Mouse (Mus musculus) erythroblast, embryonic 14.5 days (primary cell): ENCODE measurements around the gene Vmn1r213. TPM values are rescaled to one million over a fixed set of nuclear protein-coding genes. Genes with fewer than 3 reads are reported as not detected.

Experiments
- H3K27me3 ChIP-seq: 2 replicates; pipeline ENCODE4 v1.6.1; 2012; ENCODE audit warnings: inconsistent platforms; ENCODE audit not compliant: control insufficient read depth
- H3K36me3 ChIP-seq: 2 replicates; pipeline ENCODE4 v1.6.1; 2012; ENCODE audit warnings: mild to moderate bottlenecking, inconsistent platforms; ENCODE audit not compliant: control insufficient read depth
- H3K4me1 ChIP-seq: 2 replicates; pipeline ENCODE4 v1.6.1; 2012; ENCODE audit warnings: inconsistent platforms; ENCODE audit not compliant: control insufficient read depth
- H3K4me3 ChIP-seq: replicated peaks from 2 replicates; pipeline ENCODE3; 2012; ENCODE audit warnings: moderate library complexity, mild to moderate bottlenecking, inconsistent platforms
- H3K9me3 ChIP-seq: 2 replicates; pipeline ENCODE4 v1.6.1; 2012; ENCODE audit warnings: low read length, inconsistent platforms, mixed read lengths; ENCODE audit not compliant: control insufficient read depth
- GATA1 ChIP-seq: IDR thresholded peaks from 2 replicates; pipeline ENCODE4 v1.6.1; 2012; ENCODE audit warnings: low read length, inconsistent platforms, mixed read lengths
- TAL1 ChIP-seq: IDR thresholded peaks from 3 replicates; pipeline ENCODE4 v1.6.1; 2012; ENCODE audit warnings: low read length, inconsistent platforms, mixed read lengths
- polyA plus RNA-seq: library from polyadenylated mRNA; stranded (reverse); fragments of >175 nt; gene quantifications from 2 replicates; pipeline ENCODE4 v1.2.3, GENCODE M21; 2012

Gene Vmn1r213
- not detected in 2 replicates for polyA plus RNA-seq

GRCm38 (mm10) chr13:23007356-23007755, at the start of gene Vmn1r213:
Gene Vmn1r213, plus strand, starts transcription at chr13:23007656.
- Histone ChIP-seq H3K27me3 (no peaks in the 10 kb centered on the region), H3K36me3 (no peaks in the 10 kb centered on the region), H3K4me3 (no peak within 1 kb of the TSS), H3K4me1 (no peaks in the 10 kb centered on the region), H3K9me3 (0 out of 2 replicates have a peak, but pooled peaks cover 2% of the 10 kb centered on the region)
- TF ChIP-seq GATA1 = no peak
- TF ChIP-seq TAL1 = no peak

GRCm38 (mm10) chr13:22990214-22990891, 17.1 kb upstream of the Vmn1r213 start:
- Histone ChIP-seq H3K36me3 (no peaks in the 10 kb centered on the region), H3K27me3 (no peaks in the 10 kb centered on the region), H3K4me3 (no peak overlapping the region), H3K9me3 (peaks cover 9% of the 10 kb centered on the region), H3K4me1 (no peaks in the 10 kb centered on the region)
- TF ChIP-seq GATA1 (no peak), TAL1 (no peak)

DNA sequence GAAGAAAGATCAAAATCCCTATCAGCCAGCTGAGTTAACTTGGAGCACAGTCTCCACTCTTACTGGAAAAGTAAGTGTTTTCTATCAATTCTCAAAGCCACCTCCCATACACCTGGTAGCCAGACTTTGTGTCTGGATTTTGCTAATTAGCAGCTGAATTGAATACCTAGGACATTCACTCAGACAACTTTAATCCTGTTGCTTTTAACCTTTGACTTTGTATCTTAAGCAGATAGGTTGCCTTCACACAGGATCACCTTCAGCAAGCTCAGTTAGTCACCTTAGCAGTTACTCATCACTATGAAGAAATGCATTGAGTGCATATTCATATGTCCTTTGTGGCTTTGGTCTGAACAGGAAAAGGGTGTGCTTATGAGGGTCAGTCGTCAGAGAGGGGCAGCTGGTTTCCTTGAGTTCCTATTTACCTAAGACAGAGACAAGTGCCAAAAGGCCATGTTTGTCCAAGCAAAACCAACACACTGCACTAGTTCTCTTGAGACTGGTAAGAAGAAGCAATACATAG, 15.2 kb upstream of the Vmn1r213 start:
- Histone ChIP-seq H3K4me1 (no peaks in the 10 kb centered on the region), H3K9me3 (peaks cover 14% of the 10 kb centered on the region), H3K4me3 (no peak overlapping the region), H3K27me3 (no peaks in the 10 kb centered on the region), H3K36me3 (no peaks in the 10 kb centered on the region)
- TF ChIP-seq GATA1 (no peak), TAL1 (no peak)

GRCm38 (mm10) chr13:22992721-22993120, 14.7 kb upstream of the Vmn1r213 start:
- no peak overlapping the region for H3K4me3 ChIP-seq
- H3K4me1 ChIP-seq = no peaks in the 10 kb centered on the region
- no peak for TF ChIP-seq GATA1
- no peak for TF ChIP-seq TAL1
- H3K27me3 ChIP-seq = no peaks in the 10 kb centered on the region
- H3K36me3 ChIP-seq = no peaks in the 10 kb centered on the region
- peaks cover 14% of the 10 kb centered on the region for H3K9me3 ChIP-seq

- TF ChIP-seq TAL1 = no peak
- TF ChIP-seq GATA1 = no peak
- no peaks in the 10 kb centered on the region for H3K27me3 ChIP-seq
- H3K36me3 ChIP-seq = no peaks in the 10 kb centered on the region
- H3K4me3 ChIP-seq = no peak overlapping the region
- no peaks in the 10 kb centered on the region for H3K4me1 ChIP-seq
- no peaks in the 10 kb centered on the region for H3K9me3 ChIP-seq
Measured at GRCm38 (mm10) chr13:23018158-23018557, 10.7 kb downstream of the Vmn1r213 start.

DNA sequence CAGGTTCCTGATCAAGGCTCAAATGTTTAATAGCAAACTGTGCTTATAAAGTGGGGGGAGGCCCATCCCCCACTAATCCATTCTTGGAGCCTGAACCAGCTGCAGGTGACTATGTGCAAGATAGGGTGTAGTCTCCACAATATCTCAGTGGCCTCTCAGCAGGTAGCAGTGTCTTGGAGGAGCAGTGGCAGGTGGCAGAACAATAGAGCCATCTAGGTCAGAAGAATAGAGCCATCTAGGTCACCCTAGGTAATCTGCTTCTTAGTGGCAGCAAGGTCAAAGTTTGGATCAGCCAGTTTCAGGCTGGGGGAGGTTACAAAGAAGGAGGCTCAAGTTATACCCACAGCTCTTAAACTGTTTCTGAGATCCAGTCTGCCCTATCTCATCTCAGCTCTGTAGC, 17.4 kb downstream of the Vmn1r213 start:
- H3K27me3 ChIP-seq = no peaks in the 10 kb centered on the region
- no peak for TF ChIP-seq TAL1
- no peak for TF ChIP-seq GATA1
- H3K36me3 ChIP-seq = no peaks in the 10 kb centered on the region
- no peak overlapping the region for H3K4me3 ChIP-seq
- no peaks in the 10 kb centered on the region for H3K9me3 ChIP-seq
- no peaks in the 10 kb centered on the region for H3K4me1 ChIP-seq

- Histone ChIP-seq H3K27me3 (no peaks in the 10 kb centered on the region), H3K4me3 (no peak within 1 kb of the TSS), H3K36me3 (no peaks in the 10 kb centered on the region), H3K9me3 (no peaks in the 10 kb centered on the region), H3K4me1 (no peaks in the 10 kb centered on the region)
- no peak for TF ChIP-seq GATA1
- no peak for TF ChIP-seq TAL1
Measured at GRCm38 (mm10) chr13:23030118-23030517, 22.7 kb downstream of the Vmn1r213 start, which contains the start of gene Vmn1r214. Gene Vmn1r214, plus strand, starts transcription at chr13:23030418.

DNA sequence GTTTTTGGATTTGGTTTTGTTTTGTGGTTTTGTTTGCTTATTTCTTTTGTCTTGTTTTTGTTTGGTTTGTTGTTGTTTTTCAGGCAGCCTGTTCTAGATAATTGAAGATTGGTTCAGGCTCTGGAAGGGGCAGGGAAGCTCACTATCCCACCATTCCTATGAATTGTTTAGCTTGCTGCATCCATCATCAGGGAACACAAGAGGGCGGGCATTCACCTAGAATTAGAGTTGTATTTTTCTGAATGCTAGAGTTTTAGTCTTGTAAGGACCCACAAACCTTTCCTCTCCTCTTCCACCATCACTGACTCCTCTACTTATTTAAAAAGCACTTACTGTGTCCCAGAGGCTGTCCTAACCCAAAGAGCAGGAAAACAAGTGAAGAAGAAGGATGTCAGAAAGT, 50.3 kb downstream of the Vmn1r213 start:
- H3K27me3 ChIP-seq = no peaks in the 10 kb centered on the region
- H3K4me1 ChIP-seq = no peaks in the 10 kb centered on the region
- no peaks in the 10 kb centered on the region for H3K9me3 ChIP-seq
- no peaks in the 10 kb centered on the region for H3K36me3 ChIP-seq
- H3K4me3 ChIP-seq = no peak overlapping the region
- no peak for TF ChIP-seq GATA1
- no peak for TF ChIP-seq TAL1

Other genes starting within 250 kb of the Vmn1r213 start
- gene Vmn1r208, start 230.3 kb upstream of the Vmn1r213 start, polyA plus RNA-seq = 0.01 TPM in 1 of 2 replicates, not detected in the other
- not detected in 2 replicates for gene Vmn1r209, start 198.0 kb upstream of the Vmn1r213 start, polyA plus RNA-seq
- gene Vmn1r210, start 176.3 kb upstream of the Vmn1r213 start, polyA plus RNA-seq = not detected in 2 replicates
- gene Vmn1r211, start 150.1 kb upstream of the Vmn1r213 start, polyA plus RNA-seq = 0.01 TPM in 1 of 2 replicates, not detected in the other
- gene Vmn1r212, start 123.5 kb upstream of the Vmn1r213 start, polyA plus RNA-seq = not detected in 2 replicates
- not detected in 2 replicates for gene Vmn1r214, start 22.8 kb downstream of the Vmn1r213 start, polyA plus RNA-seq
- not detected in 2 replicates for gene Vmn1r215, start 60.4 kb downstream of the Vmn1r213 start, polyA plus RNA-seq
- gene Vmn1r217, start 110.6 kb downstream of the Vmn1r213 start, polyA plus RNA-seq = not detected in 2 replicates
- gene Vmn1r218, start 125.5 kb downstream of the Vmn1r213 start, polyA plus RNA-seq = not detected in 2 replicates
- gene Vmn1r219, start 151.7 kb downstream of the Vmn1r213 start, polyA plus RNA-seq = not detected in 2 replicates
- not detected in 2 replicates for gene Vmn1r220, start 180.3 kb downstream of the Vmn1r213 start, polyA plus RNA-seq
- not detected in 2 replicates for gene Vmn1r221, start 206.5 kb downstream of the Vmn1r213 start, polyA plus RNA-seq
- not detected in 2 replicates for gene Vmn1r222, start 228.3 kb downstream of the Vmn1r213 start, polyA plus RNA-seq
- not detected in 2 replicates for gene Vmn1r223, start 239.5 kb downstream of the Vmn1r213 start, polyA plus RNA-seq